Mouse (Mus musculus): ENCODE measurements around the gene Ptcd2.

The Ptcd2 gene

DNA sequence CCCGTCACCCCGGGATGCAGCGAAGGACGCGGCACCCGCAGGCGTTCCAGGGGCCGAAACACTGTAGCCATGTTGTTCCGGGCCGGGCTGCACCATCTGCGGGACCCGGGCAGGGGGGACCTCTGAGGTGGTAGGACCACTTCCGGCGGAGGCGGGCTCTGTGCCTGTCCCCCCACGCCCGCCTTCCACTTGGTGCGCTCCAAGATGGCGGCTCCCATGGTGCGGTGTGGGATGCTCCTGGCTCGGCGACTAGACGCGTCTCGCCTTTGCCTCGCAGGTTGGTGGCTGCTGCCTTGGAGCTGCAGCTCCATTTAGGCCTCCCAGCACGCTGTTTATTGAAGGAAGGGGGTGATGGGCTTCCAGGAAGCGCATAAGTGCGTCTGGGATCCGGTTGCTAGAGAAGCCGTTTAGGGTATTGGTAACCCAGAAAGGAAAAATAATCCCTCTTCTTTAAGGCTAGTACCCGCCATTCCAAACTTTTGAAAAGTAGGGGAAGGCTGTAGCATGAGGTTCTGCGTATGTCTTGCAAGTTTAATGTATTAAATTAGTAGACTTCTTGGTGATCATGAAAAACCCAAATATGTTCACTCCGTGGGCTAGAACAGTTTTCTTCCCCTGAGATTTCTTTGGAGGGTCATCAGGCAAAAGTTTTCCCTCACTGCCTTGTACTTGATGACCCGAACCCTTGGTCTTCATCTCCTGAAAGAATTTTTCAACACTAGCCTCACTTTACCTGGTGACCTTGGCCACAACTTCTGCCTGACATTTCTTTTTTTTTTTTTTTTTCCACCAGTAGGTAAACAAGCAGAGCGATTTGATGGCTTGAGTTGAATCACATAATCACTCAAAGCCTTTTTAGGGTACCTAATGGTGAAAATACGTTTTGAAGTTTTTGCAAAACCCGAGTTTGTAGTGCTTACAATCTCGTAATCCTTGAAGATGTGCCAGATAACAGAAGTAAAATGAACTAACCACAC lies at the start of gene Ptcd2, which contains the start of gene Mrps27:
Gene Ptcd2, minus strand, starts transcription at position 107 of the 977 bp plus-strand sequence.
Gene Mrps27, plus strand, starts transcription at position 188 of the 977 bp plus-strand sequence.
- DNase-seq (ENCODE audit: low spot score), result peak; percentile 82

DNA sequence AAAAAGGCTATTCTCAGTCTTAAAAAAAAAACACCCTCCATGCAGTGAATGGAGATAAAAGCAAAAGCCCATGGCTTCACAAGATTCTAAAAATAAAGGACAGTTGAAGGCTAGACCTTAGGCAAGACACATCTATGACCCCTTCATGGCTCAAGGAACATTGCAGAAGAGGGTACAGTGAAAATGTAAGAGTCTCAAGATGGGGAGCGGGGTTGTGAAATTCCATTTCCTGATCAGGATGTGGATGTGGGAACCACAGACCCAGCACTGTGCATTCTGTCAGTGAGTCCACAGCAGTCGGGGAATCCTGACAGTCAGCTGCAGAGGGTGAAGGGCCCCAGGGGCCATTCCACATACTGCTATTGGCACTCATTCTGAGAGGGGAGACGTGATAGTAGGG lies 48.6 kb upstream of the Ptcd2 start:
- DNase-seq (ENCODE audit: low spot score), result no peak

DNA sequence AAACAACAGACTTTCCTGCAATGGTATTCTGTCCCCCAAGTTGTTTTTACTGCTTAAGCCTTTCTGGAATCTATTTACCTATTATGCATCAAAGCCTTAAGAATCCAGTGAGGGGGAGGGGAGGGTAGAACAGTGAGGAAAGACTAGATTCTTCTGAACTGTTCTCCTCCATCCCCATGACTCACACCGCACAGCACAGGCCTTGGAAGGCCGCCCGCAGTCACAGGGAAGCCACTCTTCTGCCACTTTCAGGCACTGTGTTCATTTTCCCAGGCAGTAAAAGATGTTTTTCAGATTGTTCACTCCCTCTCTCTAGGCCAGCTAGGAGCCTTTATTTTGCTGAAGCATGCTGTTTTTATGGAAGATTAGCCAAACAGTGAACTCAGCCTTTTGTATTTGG lies 46.9 kb upstream of the Ptcd2 start:
- DNase-seq (ENCODE audit: low spot score), result no peak

DNA sequence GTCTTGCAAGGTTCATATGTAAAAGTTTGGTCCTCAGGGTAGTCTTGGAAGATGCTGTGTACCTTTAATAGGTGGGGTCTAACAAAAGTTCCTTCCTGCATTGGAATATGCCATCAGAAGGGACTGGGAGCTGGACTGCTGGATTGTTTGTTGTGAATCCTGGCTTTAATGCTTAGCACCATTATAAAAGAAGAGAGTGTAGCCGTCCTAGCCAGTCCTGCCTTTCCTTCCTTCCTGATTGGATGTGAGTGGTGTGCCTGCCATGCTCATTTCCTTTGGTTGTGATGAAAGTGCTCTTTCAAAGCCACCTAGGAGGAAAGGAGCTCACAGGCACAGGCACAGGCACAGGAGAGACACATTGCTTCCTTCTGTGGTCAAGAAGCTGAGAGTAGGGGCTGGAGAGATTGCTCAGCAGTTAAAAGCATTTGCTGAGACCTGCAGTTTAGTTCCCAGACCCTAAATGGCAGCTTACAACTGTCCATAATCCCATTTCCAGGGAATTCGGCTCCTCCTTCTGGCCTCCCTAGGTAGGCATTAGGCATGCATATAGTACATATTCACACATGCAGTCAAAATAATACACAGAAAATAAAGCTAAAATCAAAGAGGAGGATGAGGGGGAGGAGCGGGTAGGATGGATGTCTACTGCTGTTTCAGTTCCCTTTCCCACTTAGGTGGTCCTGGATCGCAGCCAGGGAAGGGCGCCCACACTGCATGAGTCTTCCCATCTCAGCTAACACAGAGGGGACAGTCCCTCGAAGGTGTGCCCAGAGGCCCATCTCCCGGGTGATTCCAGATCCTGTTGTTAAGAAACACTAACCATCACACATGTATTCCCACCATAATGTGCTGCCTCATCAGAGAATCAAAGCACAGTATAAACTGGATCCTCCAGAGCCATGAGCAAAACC lies 43.7 kb upstream of the Ptcd2 start:
- DNase-seq (ENCODE audit: low spot score), result no peak

DNA sequence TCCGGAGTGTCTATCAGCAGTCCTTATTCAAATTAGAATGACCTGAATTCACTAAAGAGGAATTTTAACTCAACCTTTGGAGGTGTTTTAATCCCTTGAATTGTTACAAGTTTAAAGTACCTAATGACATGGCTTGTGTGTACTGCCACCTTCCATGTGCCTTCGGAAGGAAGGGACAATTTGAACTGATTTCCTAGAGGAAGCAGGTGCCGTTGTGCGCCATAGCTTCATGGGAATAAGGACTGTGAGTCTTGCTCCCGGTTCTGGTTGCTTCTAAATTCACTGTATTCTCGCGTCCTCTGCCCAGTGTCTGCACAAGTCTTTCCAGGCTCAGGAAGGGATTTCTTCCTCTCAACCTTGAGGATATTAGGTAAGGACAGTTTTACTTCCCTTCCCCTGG lies 41.8 kb upstream of the Ptcd2 start:
- no peak for DNase-seq (ENCODE audit: low spot score)

DNA sequence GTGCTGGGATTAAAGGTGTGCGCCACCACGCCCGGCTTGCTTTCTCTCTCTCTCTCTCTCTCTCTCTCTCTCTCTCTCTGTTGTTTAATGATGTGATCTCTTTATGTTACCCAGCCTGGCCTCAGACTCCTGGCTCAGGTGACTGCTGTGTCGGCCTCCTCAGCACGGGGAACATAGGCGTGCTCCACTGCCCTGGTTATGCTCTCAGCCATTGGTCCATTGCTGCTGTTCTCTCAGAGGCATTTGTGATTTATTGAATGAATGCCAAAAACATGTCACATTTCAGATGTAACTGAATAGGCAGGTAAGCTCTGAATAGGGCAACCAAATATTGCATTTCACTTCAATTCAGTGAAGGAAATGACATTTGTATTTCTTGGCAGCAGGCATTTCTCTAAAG lies 41.4 kb upstream of the Ptcd2 start:
- DNase-seq (ENCODE audit: low spot score), result no peak

DNA sequence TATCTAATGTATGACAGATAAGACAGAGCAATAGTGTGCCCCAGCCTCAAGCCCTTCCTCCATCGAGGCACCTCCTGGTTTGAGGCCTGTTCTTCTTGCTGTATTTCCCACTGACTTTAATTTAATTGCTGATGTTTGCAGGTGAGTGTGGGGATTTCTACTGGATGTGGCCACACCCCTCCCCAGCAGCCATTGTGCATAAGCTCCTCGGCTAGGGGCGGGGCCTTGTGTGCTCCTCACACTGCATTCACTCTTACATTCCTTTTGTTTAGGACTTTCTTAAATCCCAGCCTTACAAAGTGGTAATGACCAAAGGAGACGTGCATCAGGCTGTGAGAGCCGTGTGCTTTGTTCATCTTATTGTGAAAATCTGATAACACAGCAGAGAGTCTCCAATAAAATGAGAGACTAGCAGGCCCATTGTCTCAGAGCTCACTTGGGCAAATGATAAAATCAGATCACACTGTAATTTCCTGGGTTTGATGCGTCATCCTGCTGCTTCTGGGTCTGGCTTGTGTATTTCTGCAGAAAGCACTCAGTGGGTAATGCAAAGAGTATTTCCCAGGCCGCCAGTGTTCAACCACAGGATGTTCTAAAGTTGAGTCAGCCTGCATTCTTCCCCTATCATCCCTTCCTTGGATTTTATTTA lies 40.2 kb upstream of the Ptcd2 start:
- no peak for DNase-seq (ENCODE audit: low spot score)

DNA sequence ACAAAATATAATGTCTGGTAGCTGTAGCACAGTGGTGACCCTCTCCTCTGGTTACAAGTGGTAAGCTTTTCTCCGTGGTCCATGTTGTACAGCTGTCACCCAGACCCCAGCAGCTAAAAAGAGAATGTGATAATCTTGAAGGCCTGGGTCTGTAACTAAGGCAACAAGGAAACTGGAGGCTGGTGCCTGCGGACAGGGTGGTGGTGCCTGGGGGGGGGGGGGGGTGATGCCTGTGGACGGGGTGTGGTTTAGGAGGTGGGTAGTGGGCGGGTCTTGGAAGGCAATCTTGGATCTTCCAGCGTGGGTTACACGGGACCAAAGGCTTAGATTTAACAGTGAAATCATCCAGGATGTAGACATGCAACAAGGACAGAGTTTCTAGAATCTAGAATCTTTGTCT lies 37.9 kb upstream of the Ptcd2 start:
- no peak for DNase-seq (ENCODE audit: low spot score)

DNA sequence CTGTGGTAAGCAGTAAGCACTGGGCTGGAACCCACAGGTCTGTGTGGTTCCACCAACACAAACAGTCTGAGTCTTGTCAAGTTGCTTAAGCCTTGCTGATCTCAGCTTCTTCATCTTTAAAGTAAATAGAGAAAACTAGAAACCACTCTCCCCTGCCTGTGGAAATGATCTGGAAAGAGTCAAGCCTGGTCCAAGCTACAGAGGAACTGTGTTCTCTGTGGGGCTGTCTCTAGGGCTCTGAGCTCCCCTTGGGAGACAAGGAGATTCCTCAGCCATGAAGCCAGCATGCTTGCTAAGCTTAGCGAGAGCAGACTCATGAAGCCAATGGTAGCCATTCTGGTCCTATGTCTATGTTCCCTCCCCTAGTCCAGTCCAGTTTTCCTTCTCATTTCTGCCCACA lies 33.7 kb upstream of the Ptcd2 start:
- DNase-seq (ENCODE audit: low spot score), result no peak

DNA sequence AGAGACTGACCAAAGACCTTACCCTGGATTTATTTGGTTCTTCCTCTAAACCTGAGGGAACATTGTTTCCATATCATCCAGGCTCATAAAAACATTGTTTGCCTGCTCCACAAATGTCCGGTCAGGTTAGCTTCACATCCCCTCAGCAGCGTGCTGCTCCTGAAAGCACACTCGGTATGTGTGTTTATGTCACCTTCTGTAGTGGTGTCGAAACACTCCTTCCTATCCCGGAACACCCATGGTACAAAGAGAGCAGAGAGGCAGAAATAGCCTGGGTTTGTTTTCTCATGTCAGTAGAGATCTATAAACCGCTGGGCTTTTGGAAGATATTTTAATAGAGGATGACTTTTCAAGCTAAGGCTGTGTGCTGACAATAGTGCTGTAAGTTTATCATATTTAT lies 32.5 kb upstream of the Ptcd2 start:
- no peak for DNase-seq (ENCODE audit: low spot score)

DNA sequence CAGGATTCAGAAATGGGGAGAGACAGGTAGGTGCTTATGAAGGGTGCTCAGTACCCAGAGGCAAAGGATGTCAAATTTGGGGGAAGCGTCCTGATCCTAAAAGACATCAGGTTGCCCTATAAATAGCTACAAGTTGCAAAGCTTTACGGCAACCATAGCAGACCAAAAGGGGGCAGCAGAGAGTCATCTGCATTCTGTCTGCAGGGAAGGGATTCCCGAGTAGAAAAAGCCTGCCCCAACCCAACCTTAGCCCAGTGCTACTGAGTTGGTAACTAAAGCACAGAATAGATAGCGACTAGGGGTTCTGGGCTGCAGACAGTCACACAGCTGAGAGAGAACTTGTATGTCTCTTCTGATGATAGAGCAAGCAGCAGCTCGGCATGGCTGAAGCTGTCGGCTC lies 31.0 kb upstream of the Ptcd2 start:
- DNase-seq (ENCODE audit: low spot score), result peak; percentile 59

DNA sequence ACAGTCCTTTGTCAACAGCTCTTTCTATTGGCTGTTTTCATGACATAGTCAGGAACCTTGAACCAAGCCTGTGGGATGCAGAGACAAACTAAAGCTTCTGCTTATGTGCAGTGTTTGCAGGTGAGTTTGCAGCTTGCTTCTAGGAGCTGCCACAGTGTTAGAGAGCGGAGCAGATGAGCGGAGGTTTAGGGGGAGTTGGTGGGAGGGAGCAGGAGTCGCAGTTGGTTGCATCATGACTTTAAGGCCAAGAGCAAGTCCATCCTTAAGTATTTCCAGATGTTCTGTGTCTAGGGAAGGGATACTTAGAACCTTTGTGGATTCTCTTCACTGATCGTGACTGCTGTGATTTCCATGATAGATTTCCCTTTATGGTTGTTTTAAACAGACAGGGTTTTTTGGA lies 29.7 kb upstream of the Ptcd2 start:
- no peak for DNase-seq (ENCODE audit: low spot score)

DNA sequence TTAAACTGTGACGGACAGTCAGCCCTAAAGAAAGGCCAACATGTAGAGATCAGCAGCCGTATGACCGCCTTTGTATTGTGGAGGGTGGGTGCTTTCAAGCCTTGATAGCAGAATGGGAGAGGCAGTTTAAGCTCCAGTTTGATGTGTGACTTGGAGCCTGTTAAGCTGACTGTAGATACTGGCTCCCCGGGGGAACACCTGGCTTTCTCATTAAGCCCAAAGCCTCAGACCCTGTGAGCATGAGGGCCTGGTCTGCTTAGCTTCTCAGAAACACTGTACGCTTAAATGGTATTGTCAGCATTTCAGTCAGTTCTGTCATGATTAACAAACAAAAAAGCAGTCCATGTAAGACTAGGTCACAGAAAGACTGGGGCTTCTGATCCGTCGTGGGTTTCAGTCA lies 29.2 kb upstream of the Ptcd2 start:
- DNase-seq (ENCODE audit: low spot score), result no peak

DNA sequence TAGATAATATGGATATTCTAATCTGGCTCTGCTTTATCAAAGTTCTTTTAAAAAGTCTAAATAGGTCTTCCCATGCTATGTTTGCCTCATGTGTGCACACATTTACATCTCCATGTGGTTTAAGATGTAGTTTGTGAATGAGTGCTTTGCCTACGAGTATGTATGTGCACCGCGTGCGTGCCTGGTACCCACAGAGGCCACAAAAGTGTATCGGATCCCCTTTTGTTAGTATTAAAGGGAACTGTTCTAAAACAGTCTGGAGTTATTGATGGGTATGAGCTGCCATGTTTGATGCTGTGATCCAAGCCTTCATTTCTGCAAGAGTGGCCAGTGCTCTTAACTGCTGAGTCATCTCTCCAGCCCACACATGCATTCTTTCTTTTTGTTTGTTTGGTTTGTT lies 26.8 kb upstream of the Ptcd2 start:
- DNase-seq (ENCODE audit: low spot score), result no peak

DNA sequence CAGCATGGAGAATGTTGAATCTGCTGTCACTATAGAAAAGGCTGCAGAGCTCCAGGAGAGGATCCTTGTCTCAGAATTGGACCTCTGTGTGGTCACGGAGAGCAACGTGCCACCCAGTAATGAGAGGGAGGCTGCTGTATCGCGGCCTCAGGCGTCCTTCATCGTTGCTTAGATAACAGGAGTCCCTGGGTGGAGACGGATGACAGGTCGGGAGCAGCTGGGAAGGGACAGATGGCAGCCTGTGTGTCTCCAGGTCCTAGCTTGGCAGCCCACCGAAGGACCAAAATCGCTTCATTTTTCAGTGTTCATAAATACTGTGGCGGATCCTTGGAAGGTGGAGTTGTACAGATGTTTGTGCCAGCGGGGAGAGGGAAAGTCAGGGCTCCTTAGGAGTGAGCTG lies 24.6 kb upstream of the Ptcd2 start:
- DNase-seq (ENCODE audit: low spot score), result no peak

DNA sequence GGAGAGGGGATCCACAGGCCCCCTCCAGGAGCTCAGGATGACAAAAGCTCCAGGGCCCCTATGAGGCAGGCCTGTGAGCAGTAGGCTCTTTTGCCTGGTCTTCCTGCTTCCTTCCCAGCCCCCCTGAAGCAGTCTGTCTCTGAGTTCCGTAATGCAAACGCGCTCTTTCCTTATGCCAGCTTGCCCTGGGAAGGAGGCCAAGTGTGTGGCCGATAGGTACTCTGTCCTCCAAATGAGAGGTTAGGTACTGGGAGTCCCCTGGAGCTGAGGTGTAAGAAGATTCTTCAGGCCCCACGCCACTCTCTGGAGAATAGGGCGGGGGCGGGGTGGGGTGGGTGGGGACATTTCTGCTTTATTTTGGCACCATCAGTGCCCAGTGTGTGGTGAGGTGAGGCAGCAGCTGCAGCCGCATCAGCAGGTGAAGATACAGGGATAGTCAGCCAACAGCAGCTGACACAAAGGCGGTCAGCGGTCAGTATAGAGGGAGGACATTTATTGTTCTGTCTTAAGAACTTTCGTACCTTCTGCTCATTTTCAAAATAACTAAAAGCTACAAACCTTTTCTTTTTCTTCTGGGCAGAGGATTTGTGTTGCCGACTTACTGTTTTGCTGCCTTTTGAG lies 23.2 kb upstream of the Ptcd2 start:
- DNase-seq (ENCODE audit: low spot score), result no peak

DNA sequence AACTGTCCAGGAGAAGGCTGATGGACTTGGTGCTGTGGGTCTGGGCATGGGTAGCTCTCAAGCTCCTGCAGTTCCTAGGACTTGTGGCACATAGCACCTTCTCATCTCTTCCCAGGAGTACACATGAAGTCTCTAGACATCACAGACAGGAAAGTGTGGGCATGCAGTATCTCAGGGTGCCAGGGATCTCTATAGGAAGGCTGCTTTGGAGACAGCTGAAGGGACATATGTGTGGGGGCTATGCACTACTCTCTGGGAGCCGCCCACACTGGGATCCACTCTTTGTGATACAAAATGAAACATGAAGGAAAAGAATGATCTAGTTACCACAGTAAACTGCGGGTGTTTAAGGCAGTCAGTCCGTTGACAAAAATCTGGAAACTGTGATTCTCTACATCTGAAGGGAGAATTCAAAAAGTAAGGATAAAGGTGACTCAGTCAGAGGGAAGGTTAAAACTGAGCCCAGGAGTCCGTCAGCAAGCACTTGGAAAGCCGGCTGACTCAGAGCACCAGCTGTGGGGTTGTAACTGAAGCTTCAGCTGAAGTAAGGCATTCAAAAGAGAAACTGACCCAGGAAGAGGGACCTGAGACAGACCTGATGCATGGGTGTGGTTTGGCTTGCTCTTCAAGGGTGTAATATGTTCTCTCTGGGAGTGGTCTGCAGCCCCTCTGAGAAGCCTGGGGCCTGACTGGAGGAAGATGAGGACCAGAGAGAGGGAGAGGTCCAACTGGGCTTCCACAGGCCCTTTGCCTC lies 22.1 kb upstream of the Ptcd2 start:
- DNase-seq (ENCODE audit: low spot score), result no peak

DNA sequence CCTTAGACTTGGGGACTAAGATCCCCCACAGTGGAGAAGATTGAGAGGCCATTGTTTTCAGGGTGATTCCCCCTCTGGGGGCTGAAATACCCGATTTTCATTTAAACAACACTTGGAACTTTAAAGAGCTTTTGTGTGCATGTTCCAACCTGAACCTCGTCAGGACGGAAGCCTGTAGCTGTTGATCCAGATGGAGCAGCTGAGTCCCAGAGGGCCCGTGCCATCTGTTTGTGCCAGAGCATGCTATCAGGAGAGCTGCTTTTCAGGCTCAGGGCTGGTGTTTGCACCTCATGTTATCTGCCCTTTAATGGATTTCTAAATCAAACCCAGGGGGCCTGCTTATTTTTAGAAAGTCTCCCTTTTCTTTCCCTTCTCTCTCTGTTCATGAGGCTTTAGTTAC lies 19.4 kb upstream of the Ptcd2 start:
- DNase-seq (ENCODE audit: low spot score), result no peak

DNA sequence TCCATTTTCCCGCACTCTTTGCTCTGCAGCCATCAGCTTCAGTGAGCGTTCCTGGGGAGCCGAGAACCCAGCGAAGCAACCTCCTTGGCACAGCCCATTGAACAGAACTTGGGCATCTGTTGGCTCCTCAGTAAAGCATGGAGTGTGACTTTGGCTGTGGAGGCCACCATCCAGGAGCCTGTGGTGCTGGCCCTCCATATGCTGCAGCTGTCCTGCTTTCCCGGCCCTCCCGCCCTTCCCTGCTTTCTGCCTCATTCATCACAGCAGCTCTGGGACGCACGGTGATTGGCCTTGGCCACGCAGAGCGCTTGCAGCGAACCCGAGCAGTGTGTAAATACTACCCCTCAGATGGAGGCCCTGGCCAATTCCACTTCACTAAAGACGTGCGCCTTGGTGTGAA lies 14.4 kb upstream of the Ptcd2 start:
- DNase-seq (ENCODE audit: low spot score), result no peak

DNA sequence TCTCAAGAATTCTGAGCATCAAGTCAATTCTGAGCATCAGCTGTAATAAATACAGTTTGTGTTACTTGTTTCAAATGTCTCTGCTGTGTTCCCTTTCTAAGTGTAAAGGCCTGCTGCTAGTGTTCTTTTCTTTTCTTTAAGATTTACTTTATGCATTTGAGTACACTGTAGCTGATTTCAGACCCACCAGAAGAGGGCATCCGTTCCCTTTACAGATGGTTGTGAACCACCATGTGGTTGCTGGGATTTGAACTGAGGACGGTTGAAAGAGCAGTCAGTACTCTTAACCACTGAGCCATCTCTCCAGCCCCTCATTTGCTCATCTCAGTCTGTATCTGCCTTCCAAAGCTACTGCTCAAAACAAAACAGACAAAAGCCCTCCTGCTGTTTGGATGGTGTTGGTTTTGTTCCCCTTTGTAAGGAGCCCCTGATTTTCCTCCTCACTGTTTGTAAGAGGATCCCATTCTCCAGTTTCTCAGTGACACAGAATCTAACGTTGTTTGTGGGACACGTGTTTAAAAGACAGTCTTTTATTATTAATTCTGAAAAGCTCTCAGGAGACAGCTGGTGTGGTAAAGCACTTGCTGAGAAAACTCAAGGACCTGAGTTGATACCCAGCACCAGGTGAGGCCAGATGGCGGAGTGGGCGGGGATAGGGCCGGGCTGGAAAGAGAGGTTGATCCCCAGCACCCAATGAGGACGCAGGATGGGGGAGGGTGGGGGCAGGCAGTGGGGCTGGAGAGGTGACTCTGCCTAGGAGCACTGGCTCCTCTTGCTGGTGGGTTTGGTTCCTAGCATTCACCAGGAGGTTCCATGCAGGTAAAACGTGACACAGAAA lies 12.1 kb upstream of the Ptcd2 start:
- DNase-seq (ENCODE audit: low spot score), result no peak
